Mouse (Mus musculus) myocyte (in vitro differentiated cells): ENCODE measurements around the gene Tnrc6c.

Source experiments
- CEBPB ChIP-seq: IDR thresholded peaks from 2 replicates; pipeline ENCODE4 v1.6.1; 2011; ENCODE audit warnings: mild to moderate bottlenecking, moderate library complexity; ENCODE audit not compliant: poor library complexity, insufficient read depth, severe bottlenecking
- MAX ChIP-seq: IDR thresholded peaks from one replicate; pipeline ENCODE4 v1.6.1; 2011; ENCODE audit warnings: low read depth, mild to moderate bottlenecking, control low read depth
- MYOD1 ChIP-seq, 3 experiments: IDR thresholded peaks; one replicate each; pipeline ENCODE4 v1.6.1; 2011; ENCODE audit warnings: control low read depth in 2 of 3, low read depth in 2 of 3, mild to moderate bottlenecking in 2 of 3, moderate library complexity in 1 of 3; ENCODE audit not compliant: insufficient read length in 2 of 3, control insufficient read depth in 1 of 3
- POLR2A ChIP-seq: IDR thresholded peaks from one replicate; pipeline ENCODE4 v1.6.1; 2011; ENCODE audit warnings: low read depth, mild to moderate bottlenecking, control low read depth, moderate library complexity; ENCODE audit not compliant: insufficient read length
- POLR2AphosphoS2 ChIP-seq: IDR thresholded peaks from one replicate; pipeline ENCODE4 v1.6.1; 2011; ENCODE audit warnings: low read depth, control low read depth; ENCODE audit not compliant: insufficient read length
- REST ChIP-seq: IDR thresholded peaks from one replicate; pipeline ENCODE4 v1.6.1; 2011; ENCODE audit warnings: mild to moderate bottlenecking, control low read depth, moderate library complexity; ENCODE audit not compliant: insufficient read depth, insufficient read length
- SRF ChIP-seq: IDR thresholded peaks from one replicate; pipeline ENCODE4 v1.6.1; 2011; ENCODE audit warnings: low read depth; ENCODE audit not compliant: control insufficient read depth, insufficient read length
- TCF12 ChIP-seq: IDR thresholded peaks from one replicate; pipeline ENCODE4 v1.6.1; 2011; ENCODE audit warnings: mild to moderate bottlenecking, control low read depth; ENCODE audit not compliant: poor library complexity, insufficient read depth, severe bottlenecking
- USF1 ChIP-seq: IDR thresholded peaks from one replicate; pipeline ENCODE4 v1.6.1; 2011; ENCODE audit warnings: low read depth, mild to moderate bottlenecking, control low read depth, moderate library complexity

GRCm38 (mm10) chr11:117663810-117664139, 9.7 kb downstream of the Tnrc6c start:
- TF ChIP-seq POLR2A (no peak), SRF (no peak), MAX (no peak), CEBPB (no peak), USF1 (no peak), MYOD1 (IDR thresholded peaks at IDR 0.05; ENCODE audit: control insufficient read depth in 1 of 3, insufficient read length in 2 of 3, low read depth in 2 of 3) (no peak), POLR2AphosphoS2 (no peak), TCF12 (no peak), REST (no peak)
